Mouse (Mus musculus) heart, adult 2 months (tissue): ENCODE data around the gene Rbfox2.

ENCODE experiments used
- EP300 ChIP-seq: fragments of 200-500 bp; IDR thresholded peaks from 2 replicates; pipeline ENCODE4 v1.6.1; 2011; ENCODE audit warnings: low read depth, low read length, control low read depth; ENCODE audit not compliant: insufficient read depth
- POLR2A ChIP-seq: fragments of 200-500 bp; IDR thresholded peaks from 2 replicates; pipeline ENCODE4 v1.6.1; 2011; ENCODE audit warnings: mild to moderate bottlenecking, low read depth, low read length, control low read depth; ENCODE audit not compliant: insufficient read depth

DNA sequence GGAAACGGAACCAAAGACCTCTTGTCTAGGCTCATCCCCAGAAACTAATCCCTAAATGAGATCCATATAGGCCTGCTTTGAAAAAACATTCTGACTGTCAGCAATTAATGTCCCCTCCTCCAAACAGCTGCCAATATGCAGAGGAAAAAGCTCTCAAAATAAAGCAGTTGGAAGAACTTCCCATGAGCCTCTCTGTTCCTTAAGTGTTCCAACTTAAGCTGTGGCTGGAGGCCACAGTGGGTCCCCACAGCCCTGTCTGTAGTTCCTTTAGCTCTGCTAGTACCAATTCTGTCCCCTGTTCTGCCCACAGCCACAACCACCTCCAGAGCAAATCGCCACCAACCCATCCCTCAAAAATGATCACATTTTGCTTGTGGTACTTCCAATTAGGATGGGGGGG lies 10.2 kb downstream of the Rbfox2 start:
- no peak for TF ChIP-seq EP300
- TF ChIP-seq POLR2A = no peak
